Mouse (Mus musculus) intestine, embryonic 15.5 days (tissue): ENCODE data around the gene Wsb1. TPM values are rescaled to one million over a fixed set of nuclear protein-coding genes. Genes with fewer than 3 reads are reported as not detected.
A peak's percentile ranks its signal among the peaks of the same experiment; 100 is the strongest.

Experiments used
- ATAC-seq: fragments of 200-750 bp; cut with Nextera tagmentation; 2 replicates; pipeline ENCODE4 v1.8.0; 2017; ENCODE audit warnings: moderate TSS enrichment, moderate library complexity
- H3K27ac ChIP-seq: fragments of 300-500 bp; sonication (generic); 2 replicates; pipeline ENCODE4 v1.5.1; 2015; ENCODE audit warnings: mild to moderate bottlenecking, inconsistent platforms
- H3K27me3 ChIP-seq: fragments of 300-500 bp; sonication (generic); replicated peaks from 2 replicates; pipeline ENCODE4 v1.6.1; 2015; ENCODE audit warnings: inconsistent platforms
- H3K36me3 ChIP-seq: fragments of 300-500 bp; sonication (generic); 2 replicates; pipeline ENCODE4 v1.6.1; 2015; ENCODE audit warnings: inconsistent platforms
- H3K4me1 ChIP-seq: fragments of 300-500 bp; sonication (generic); replicated peaks from 2 replicates; pipeline ENCODE4 v1.6.1; 2015; ENCODE audit warnings: inconsistent platforms
- H3K4me2 ChIP-seq: fragments of 300-500 bp; sonication (generic); replicated peaks from 2 replicates; pipeline ENCODE4 v1.6.1; 2015; ENCODE audit warnings: mild to moderate bottlenecking, inconsistent platforms
- H3K4me3 ChIP-seq: fragments of 300-500 bp; sonication (generic); replicated peaks from 2 replicates; pipeline ENCODE4 v1.5.1; 2015; ENCODE audit warnings: inconsistent platforms
- H3K9ac ChIP-seq: fragments of 300-500 bp; sonication (generic); 2 replicates; pipeline ENCODE4 v1.6.1; 2015; ENCODE audit warnings: inconsistent platforms
- H3K9me3 ChIP-seq: fragments of 300-500 bp; sonication (generic); 2 replicates; pipeline ENCODE4 v1.6.1; 2016; ENCODE audit warnings: inconsistent platforms
- WGBS: fragments of 180-500 bp; shearing (Covaris S2); methylation state at CpG from one replicate; pipeline ENCODE4 v1.1.7; 2015; 5-methylcytosine and 5-hydroxymethylcytosine counted together
- polyA plus RNA-seq: library from polyadenylated mRNA; unstranded; fragments of >200 nt; fragmentation: Nextera tagmentation; extraction: Ambion mirVana; gene quantifications from 2 replicates; pipeline ENCODE4 v1.2.1, GENCODE M21; 2015

The Wsb1 gene
- polyA plus RNA-seq, 1 experiment from 2014 or later: 207 TPM

- Histone ChIP-seq H3K4me2 (no peak overlapping the region), H3K27ac (no peak overlapping the region), H3K4me3 (no peak overlapping the region), H3K4me1 (no peaks in the 10 kb centered on the region), H3K9ac (no peak overlapping the region), H3K36me3 (no peaks in the 10 kb centered on the region), H3K27me3 (no peaks in the 10 kb centered on the region), H3K9me3 (no peaks in the 10 kb centered on the region)
- ATAC-seq: no peak
- WGBS: 92% methylated on average over 10 of the region's 10 CpGs
Measured at GRCm38 (mm10) chr11:79207691-79208090, 46.8 kb downstream of the Wsb1 start.

GRCm38 (mm10) chr11:79204444-79204843 is 50.0 kb downstream of the Wsb1 start:
- WGBS: 84% methylated on average over 3 of the region's 3 CpGs
- H3K4me2 ChIP-seq: no peak overlapping the region
- H3K9me3 ChIP-seq: no peaks in the 10 kb centered on the region
- H3K27me3 ChIP-seq: no peaks in the 10 kb centered on the region
- H3K4me3 ChIP-seq: no peak overlapping the region
- ATAC-seq: no peak
- H3K9ac ChIP-seq: no peak overlapping the region
- H3K36me3 ChIP-seq: no peaks in the 10 kb centered on the region
- H3K27ac ChIP-seq: no peak overlapping the region
- peaks cover 7% of the 10 kb centered on the region; the same call in 1 of the 2 replicates for H3K4me1 ChIP-seq

- Histone ChIP-seq H3K4me3 (no peak overlapping the region), H3K9ac (no peak overlapping the region), H3K27ac (peak overlapping the region; percentile 57), H3K36me3 (no peaks in the 10 kb centered on the region), H3K4me2 (no peak overlapping the region), H3K9me3 (no peaks in the 10 kb centered on the region), H3K27me3 (no peaks in the 10 kb centered on the region), H3K4me1 (peaks cover 12% of the 10 kb centered on the region)
- ATAC-seq: peak; percentile 58; the same call in 1 of the 2 replicates
- 21% methylated on average over 7 of the region's 7 CpGs for WGBS
Measured at GRCm38 (mm10) chr11:79200502-79200901, 54.0 kb downstream of the Wsb1 start.

- no peak overlapping the region for H3K4me2 ChIP-seq
- H3K4me3 ChIP-seq: no peak overlapping the region
- H3K9me3 ChIP-seq: no peaks in the 10 kb centered on the region
- H3K4me1 ChIP-seq: peaks cover 12% of the 10 kb centered on the region
- H3K9ac ChIP-seq: no peak overlapping the region
- no peaks in the 10 kb centered on the region for H3K36me3 ChIP-seq
- no peak overlapping the region for H3K27ac ChIP-seq
- 79% methylated on average over 4 of the region's 4 CpGs for WGBS
- no peaks in the 10 kb centered on the region for H3K27me3 ChIP-seq
- no peak for ATAC-seq
Measured at GRCm38 (mm10) chr11:79198562-79198961, 55.9 kb downstream of the Wsb1 start.

GRCm38 (mm10) chr11:79197846-79198235 is 56.6 kb downstream of the Wsb1 start:
- H3K4me2 ChIP-seq: no peak overlapping the region
- 80% methylated on average over 6 of the region's 6 CpGs for WGBS
- H3K9ac ChIP-seq: no peak overlapping the region
- H3K9me3 ChIP-seq: no peaks in the 10 kb centered on the region
- no peak overlapping the region for H3K4me3 ChIP-seq
- ATAC-seq: no peak
- peaks cover 12% of the 10 kb centered on the region for H3K4me1 ChIP-seq
- no peak overlapping the region for H3K27ac ChIP-seq
- no peaks in the 10 kb centered on the region for H3K27me3 ChIP-seq
- H3K36me3 ChIP-seq: no peaks in the 10 kb centered on the region

GRCm38 (mm10) chr11:79196876-79197845 is 57.3 kb downstream of the Wsb1 start:
- H3K9ac ChIP-seq: no peak overlapping the region
- H3K4me3 ChIP-seq: no peak overlapping the region
- no peak for ATAC-seq
- H3K4me1 ChIP-seq: peaks cover 12% of the 10 kb centered on the region
- H3K27me3 ChIP-seq: no peaks in the 10 kb centered on the region
- H3K9me3 ChIP-seq: no peaks in the 10 kb centered on the region
- H3K4me2 ChIP-seq: no peak overlapping the region
- H3K27ac ChIP-seq: no peak overlapping the region
- H3K36me3 ChIP-seq: no peaks in the 10 kb centered on the region
- 74% methylated on average over 13 of the region's 13 CpGs for WGBS

GRCm38 (mm10) chr11:79196196-79196869 is 58.1 kb downstream of the Wsb1 start:
- 51% methylated on average over 3 of the region's 3 CpGs for WGBS
- Histone ChIP-seq H3K4me1 (peaks cover 12% of the 10 kb centered on the region), H3K4me2 (no peak overlapping the region)

GRCm38 (mm10) chr11:79192176-79192575 is 62.3 kb downstream of the Wsb1 start:
- H3K9me3 ChIP-seq: no peaks in the 10 kb centered on the region
- no peaks in the 10 kb centered on the region for H3K27me3 ChIP-seq
- H3K4me2 ChIP-seq: no peak overlapping the region
- H3K4me1 ChIP-seq: peaks cover 11% of the 10 kb centered on the region; the same call in 1 of the 2 replicates
- no peaks in the 10 kb centered on the region for H3K36me3 ChIP-seq
- H3K27ac ChIP-seq: no peak overlapping the region
- no peak for ATAC-seq
- WGBS: 91% methylated on average over 1 of the region's 1 CpGs
- H3K9ac ChIP-seq: no peak overlapping the region
- H3K4me3 ChIP-seq: no peak overlapping the region

More at GRCm38 (mm10) chr11:79196196-79196869, 58.1 kb downstream of the Wsb1 start:
- Histone ChIP-seq H3K4me3 (no peak overlapping the region), H3K9me3 (no peaks in the 10 kb centered on the region), H3K27ac (no peak overlapping the region; the same call in 1 of the 2 replicates), H3K36me3 (no peaks in the 10 kb centered on the region), H3K27me3 (no peaks in the 10 kb centered on the region), H3K9ac (no peak overlapping the region)
- no peak for ATAC-seq

- H3K4me2 ChIP-seq: no peak overlapping the region
Measured at GRCm38 (mm10) chr11:79191214-79191613, 63.3 kb downstream of the Wsb1 start.

GRCm38 (mm10) chr11:79190257-79190656 is 64.2 kb downstream of the Wsb1 start:
- 89% methylated on average over 2 of the region's 2 CpGs for WGBS
- H3K27me3 ChIP-seq: no peaks in the 10 kb centered on the region
- ATAC-seq: no peak
- H3K4me2 ChIP-seq: no peak overlapping the region
- H3K36me3 ChIP-seq: no peaks in the 10 kb centered on the region
- no peak overlapping the region for H3K4me3 ChIP-seq
- no peak overlapping the region for H3K27ac ChIP-seq
- no peaks in the 10 kb centered on the region for H3K9me3 ChIP-seq
- H3K4me1 ChIP-seq: 0 out of 2 replicates have a peak, but pooled peaks cover 7% of the 10 kb centered on the region
- no peak overlapping the region for H3K9ac ChIP-seq

More at GRCm38 (mm10) chr11:79191214-79191613, 63.3 kb downstream of the Wsb1 start:
- Histone ChIP-seq H3K9me3 (no peaks in the 10 kb centered on the region), H3K4me3 (no peak overlapping the region), H3K4me1 (0 out of 2 replicates have a peak, but pooled peaks cover 7% of the 10 kb centered on the region), H3K9ac (no peak overlapping the region), H3K27me3 (no peaks in the 10 kb centered on the region), H3K27ac (no peak overlapping the region), H3K36me3 (no peaks in the 10 kb centered on the region)
- 80% methylated on average over 4 of the region's 4 CpGs for WGBS
- no peak for ATAC-seq
